Mouse (Mus musculus) megakaryocyte, adult 5-6 weeks (primary cell): Measurements from ENCODE around the gene Dlg4. TPM values are rescaled to one million over a fixed set of nuclear protein-coding genes. Genes with fewer than 3 reads are reported as not detected.
A peak's percentile ranks its signal among the peaks of the same experiment; 100 is the strongest.

Experiments
- ATAC-seq: 2 replicates; pipeline ENCODE4 v1.8.0; 2016; ENCODE audit warnings: mild to moderate bottlenecking, inconsistent platforms; ENCODE audit not compliant: poor library complexity, severe bottlenecking
- total RNA-seq, 2 experiments: library from RNA; stranded (forward) in 1 of 2; stranded (reverse) in 1 of 2; fragments of 153-499, 151-499 nt in 1 of 2; fragments of 221-1000, 200-1000 nt in 1 of 2; gene quantifications; 2 replicates each; pipeline versions ENCODE4 v1.2.3 to v1.2.4; 2015 to 2017

The Dlg4 gene
- total RNA-seq, 2 experiments from 2014 or later: 1.3 to 5.2 TPM

GRCm38 (mm10) chr11:70042309-70043085 lies 25.8 kb downstream of the Dlg4 start:
- no peak for ATAC-seq

GRCm38 (mm10) chr11:70043665-70044064 lies 26.9 kb downstream of the Dlg4 start:
- ATAC-seq: no peak

- ATAC-seq: no peak
Measured at GRCm38 (mm10) chr11:70045435-70045834, 28.7 kb downstream of the Dlg4 start.

- ATAC-seq: no peak
Measured at GRCm38 (mm10) chr11:70049366-70049765, 32.6 kb downstream of the Dlg4 start.

- ATAC-seq: no peak
Measured at GRCm38 (mm10) chr11:70049816-70050215, 33.1 kb downstream of the Dlg4 start.

DNA sequence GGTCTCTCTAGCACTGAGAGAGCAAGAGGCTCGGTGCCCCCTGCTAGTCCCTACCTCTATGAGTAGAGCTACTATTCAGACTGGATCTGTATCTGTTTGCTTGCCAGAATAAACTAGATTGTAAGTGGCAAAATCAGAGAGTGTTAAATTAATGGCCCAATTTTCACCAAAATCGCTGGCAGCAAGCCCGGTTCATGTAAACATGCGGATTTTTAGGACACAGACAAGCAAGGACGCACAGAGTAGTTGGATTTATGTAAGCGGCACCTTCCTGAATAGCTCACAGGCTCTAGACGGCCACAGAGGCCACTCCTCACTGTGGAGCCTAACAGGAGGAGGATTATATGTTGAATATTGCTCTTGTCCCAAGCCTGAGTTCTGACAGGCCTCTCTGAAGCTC lies 36.4 kb downstream of the Dlg4 start:
- no peak for ATAC-seq

DNA sequence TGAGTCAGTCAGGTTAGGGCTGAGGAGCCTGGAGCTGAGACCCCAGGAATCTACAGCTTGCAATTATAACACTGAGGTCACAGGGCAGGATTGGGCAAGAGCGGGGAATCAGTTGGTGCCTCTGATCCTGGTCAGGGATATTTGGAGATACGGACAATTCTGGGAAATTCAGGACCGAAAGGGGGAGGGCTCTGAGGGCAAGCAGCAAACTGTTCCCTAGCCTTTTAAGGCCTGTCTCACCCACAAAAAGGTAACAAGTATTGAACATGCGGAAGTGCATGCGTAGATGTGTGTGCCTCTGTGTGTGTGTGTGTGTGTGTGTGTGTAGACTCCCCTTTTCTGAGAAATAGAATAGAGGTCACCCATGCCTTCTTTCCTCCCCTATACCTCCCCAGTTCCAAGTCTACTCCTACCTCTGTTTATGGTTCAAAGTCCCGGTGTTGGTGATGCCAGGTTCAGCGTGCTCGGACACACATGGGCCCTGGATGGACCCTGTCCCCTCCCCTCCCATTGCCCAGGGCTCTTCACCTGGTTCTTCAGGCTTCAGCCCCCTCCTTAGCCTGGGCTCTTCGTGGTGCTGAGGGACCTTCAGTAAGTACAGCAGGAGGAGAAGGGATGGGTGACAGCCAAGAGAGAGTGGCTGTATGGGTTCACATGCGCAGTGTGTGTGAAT lies 37.3 kb downstream of the Dlg4 start, which contains the start of gene Asgr1:
Asgr1 (plus strand) TSS at position 188 of the 673 bp plus-strand sequence.
- ATAC-seq: no peak

DNA sequence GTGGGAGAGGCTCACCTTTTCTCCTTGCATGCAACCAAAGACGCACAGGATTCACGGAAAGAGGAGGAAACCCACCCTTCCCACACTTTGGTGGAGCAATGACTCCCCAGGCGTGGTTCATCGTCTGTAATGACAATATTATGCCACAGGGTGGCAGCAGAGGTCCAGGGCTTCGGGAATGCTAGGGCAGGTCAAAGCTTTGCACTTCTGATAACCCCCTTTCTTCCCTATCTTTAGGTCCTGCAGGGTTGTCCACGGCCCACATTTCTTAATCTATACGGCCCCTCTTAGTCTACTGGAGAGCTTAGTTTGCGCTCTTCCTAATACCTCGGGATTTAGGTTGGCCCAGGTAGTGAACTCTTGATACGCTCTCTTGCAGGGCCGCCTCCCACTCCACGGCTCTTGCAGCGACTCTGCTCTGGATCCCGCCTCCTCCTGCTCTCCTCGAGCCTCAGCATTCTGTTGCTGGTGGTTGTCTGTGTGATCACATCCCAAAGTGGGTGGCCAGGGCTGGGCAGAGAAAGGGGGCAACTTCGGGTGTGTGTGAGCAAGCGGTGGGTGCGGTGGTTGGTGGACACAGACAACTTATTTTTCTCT lies 39.0 kb downstream of the Dlg4 start:
- ATAC-seq: peak; percentile 89

- ATAC-seq: no peak
Measured at GRCm38 (mm10) chr11:70057805-70058204, 41.1 kb downstream of the Dlg4 start.

- ATAC-seq: no peak
Measured at GRCm38 (mm10) chr11:70059930-70060329, 43.2 kb downstream of the Dlg4 start.

- ATAC-seq: no peak
Measured at GRCm38 (mm10) chr11:70063053-70063452, 46.3 kb downstream of the Dlg4 start.

DNA sequence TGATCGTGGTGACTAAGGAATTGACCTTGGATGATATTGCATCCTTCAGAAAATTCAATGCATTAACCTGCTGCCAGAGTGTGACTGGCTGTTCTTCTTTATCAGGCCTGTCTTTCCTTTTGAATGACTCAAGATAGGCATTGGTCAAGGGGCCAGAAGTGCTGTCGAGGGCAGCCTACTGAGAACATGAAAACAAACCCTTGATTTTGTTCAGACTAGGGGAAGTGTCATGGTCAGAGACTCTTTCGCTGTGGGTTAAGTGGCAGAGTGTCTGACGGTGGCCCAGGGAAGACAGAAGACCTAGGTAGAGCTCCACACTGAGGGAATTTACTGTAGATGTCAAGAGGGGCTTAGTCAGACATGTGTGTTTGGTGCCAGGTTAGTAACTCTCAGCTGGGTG lies 50.0 kb downstream of the Dlg4 start:
- ATAC-seq: no peak

DNA sequence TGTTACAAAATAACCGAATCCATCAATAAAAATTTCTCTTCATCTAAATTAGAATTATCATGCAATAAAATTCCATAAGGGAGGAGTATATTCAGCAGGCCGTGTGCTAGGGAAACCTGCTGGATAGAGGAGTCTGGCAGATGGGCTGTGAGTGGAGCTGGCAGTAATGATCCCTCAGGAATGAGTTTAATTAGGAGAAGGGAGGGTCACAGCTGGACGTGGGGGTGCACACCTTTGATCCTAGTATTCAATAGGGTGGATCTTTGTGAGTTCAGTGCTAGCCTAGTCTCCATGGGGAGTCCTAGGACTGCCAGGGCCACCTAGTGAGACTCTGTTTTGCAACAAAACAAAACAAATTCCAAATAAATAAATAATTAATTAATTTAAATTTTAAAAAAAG lies 51.5 kb downstream of the Dlg4 start:
- ATAC-seq: no peak

GRCm38 (mm10) chr11:70070057-70070456 lies 53.3 kb downstream of the Dlg4 start:
- ATAC-seq: no peak

- ATAC-seq: peak; percentile 77
Measured at GRCm38 (mm10) chr11:70070603-70071002, 53.9 kb downstream of the Dlg4 start.

GRCm38 (mm10) chr11:70074379-70075071 lies 57.8 kb downstream of the Dlg4 start:
- ATAC-seq: peak; percentile 65

DNA sequence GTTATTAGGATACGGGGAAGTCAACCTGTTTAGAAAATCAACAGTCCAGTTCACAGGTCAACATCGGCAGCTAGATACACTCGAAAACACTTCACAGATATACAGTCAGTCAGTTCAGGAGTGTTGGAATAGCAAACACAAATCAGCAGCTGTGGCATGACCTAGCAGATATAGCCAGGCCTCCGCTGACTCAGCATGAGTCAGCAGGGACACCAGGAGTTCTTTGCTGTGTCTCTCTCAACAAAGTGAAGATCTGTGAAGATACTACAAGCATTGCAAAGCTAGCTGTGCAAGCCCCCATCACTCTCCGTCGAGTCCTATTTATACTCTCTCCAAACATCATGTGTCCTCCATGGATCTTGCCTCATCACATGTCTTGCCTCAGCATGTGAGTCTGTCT lies 58.8 kb downstream of the Dlg4 start:
- no peak for ATAC-seq

DNA sequence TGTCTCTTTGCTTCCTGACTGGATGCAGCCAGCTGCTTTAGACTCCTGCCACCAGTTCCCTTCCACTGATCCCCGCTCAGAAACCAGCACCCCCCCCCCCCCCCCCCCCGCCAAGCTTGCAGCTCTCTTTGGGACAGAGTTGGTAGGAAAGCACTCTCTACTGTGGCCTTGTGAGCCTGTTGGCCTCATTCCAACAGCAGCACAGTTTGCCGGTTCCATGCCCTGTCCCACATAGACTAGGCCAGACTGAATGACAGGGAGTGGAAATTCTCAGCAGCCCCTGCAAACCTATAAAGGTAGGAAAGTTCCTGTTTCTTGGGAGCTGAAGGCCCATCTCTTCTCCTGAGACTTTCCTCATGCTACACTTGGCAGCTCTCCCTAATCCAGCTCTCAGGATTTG lies 60.7 kb downstream of the Dlg4 start:
- no peak for ATAC-seq

DNA sequence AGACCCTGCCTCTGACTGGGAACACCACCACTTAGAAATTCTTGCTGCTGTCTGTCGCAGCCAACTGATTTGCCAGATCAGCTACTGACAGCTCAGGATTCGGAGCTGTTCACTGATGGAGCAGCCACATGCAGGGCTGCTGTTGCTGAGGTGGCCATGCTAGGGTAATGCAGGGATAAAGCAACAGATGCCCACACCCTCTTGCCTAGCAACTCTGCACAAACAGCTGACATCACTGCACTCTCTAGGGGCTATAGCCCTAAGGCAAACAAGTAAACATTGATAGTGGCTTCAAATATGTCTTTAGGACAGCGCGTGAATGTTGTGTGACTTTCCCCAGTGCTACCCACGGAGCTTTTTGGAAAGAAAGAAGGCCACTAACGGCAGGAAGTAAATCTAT lies 62.4 kb downstream of the Dlg4 start:
- ATAC-seq: no peak

DNA sequence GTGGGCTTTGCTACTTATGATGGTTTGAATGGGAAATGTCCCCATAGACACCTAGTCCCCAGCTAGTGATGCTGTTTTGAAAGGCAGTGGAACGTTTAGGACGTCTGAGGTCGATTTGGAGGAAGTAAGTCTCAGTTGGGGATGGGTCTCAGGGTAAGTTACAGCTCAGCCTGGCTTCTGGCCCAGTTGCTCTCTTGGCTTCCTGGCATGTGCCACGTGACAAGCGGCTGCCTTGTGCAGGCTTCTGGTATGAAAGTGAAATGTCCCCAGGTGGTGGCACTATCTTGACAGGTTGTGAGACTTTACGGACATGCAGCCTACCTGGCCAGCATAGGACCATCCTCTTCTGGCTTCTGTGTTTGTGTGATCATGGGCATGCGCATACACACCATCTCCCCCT lies 63.2 kb downstream of the Dlg4 start:
- peak; percentile 39 for ATAC-seq
